Mouse (Mus musculus) forebrain, postnatal 0 days (tissue): Measurements from ENCODE around the gene Klhdc7a. TPM values are rescaled to one million over a fixed set of nuclear protein-coding genes. Genes with fewer than 3 reads are reported as not detected.
A peak's percentile ranks its signal among the peaks of the same experiment; 100 is the strongest.

Experiments
- ATAC-seq: fragments of 200-750 bp; cut with Nextera tagmentation; 2 replicates; pipeline ENCODE4 v1.8.0; 2017; ENCODE audit warnings: mild to moderate bottlenecking, moderate library complexity
- DNase-seq: peaks from one replicate; pipeline ENCODE4 v3.0.0-alpha.2; 2015
- H3K27ac ChIP-seq: fragments of 300-500 bp; sonication (generic); 2 replicates; pipeline ENCODE4 v1.5.1; 2014; ENCODE audit warnings: low read depth, mild to moderate bottlenecking, antibody characterized with exemption, low read length, moderate library complexity, mixed read lengths
- H3K27me3 ChIP-seq: fragments of 300-500 bp; sonication (generic); 2 replicates; pipeline ENCODE4 v1.6.1; 2014; ENCODE audit warnings: mild to moderate bottlenecking, low read length, mixed read lengths; ENCODE audit not compliant: insufficient read depth
- H3K36me3 ChIP-seq: fragments of 300-500 bp; sonication (generic); 2 replicates; pipeline ENCODE4 v1.6.1; 2014; ENCODE audit warnings: mild to moderate bottlenecking, moderate library complexity; ENCODE audit not compliant: insufficient read depth
- H3K4me1 ChIP-seq: fragments of 300-500 bp; sonication (generic); 2 replicates; pipeline ENCODE4 v1.6.1; 2014; ENCODE audit warnings: antibody characterized with exemption; ENCODE audit not compliant: insufficient read depth
- H3K4me2 ChIP-seq: fragments of 300-500 bp; sonication (generic); 2 replicates; pipeline ENCODE4 v1.6.1; 2014; ENCODE audit warnings: low read depth, mild to moderate bottlenecking, moderate library complexity
- H3K4me3 ChIP-seq: fragments of 300-500 bp; sonication (generic); 2 replicates; pipeline ENCODE4 v1.5.1; 2014; ENCODE audit warnings: low read depth, low read length, mixed read lengths
- H3K9ac ChIP-seq: fragments of 300-500 bp; sonication (generic); 2 replicates; pipeline ENCODE4 v1.6.1; 2014; ENCODE audit warnings: mild to moderate bottlenecking
- H3K9me3 ChIP-seq: fragments of 300-500 bp; sonication (generic); 2 replicates; pipeline ENCODE4 v1.6.1; 2016; ENCODE audit warnings: low read length
- CTCF ChIP-seq: sonication (generic); IDR thresholded peaks from 2 replicates; pipeline ENCODE4 v1.5.1; 2016; ENCODE audit warnings: antibody characterized with exemption, control low read depth, low read depth
- WGBS: fragments of 180-500 bp; shearing (Covaris S2); extraction: QIAGEN DNeasy Blood & Tissue Kit; methylation state at CpG from one replicate; pipeline ENCODE4 v1.1.7; 2014; 5-methylcytosine and 5-hydroxymethylcytosine counted together
- polyA plus RNA-seq: library from polyadenylated mRNA; unstranded; fragments of >200 nt; fragmentation: Nextera tagmentation; extraction: Ambion mirVana; gene quantifications from 2 replicates; pipeline ENCODE4 v1.2.1, GENCODE M21; 2015
- total RNA-seq: library from RNA; depleted of rRNA; stranded (reverse); fragments of >200 nt; gene quantifications from 2 replicates; pipeline ENCODE4 v1.2.3, GENCODE M21; 2014; rRNA removed

The Klhdc7a gene
- total RNA-seq = 0.92 and 1.0 TPM in 2 replicates
- polyA plus RNA-seq = 0.19 and 0.27 TPM in 2 replicates

- no peak within 1 kb of the TSS for H3K27ac ChIP-seq
- peak; percentile 37 for DNase-seq
- no peaks in the 10 kb centered on the region for H3K9me3 ChIP-seq
- TF ChIP-seq CTCF = no peak
- H3K4me2 ChIP-seq = no peak within 1 kb of the TSS
- H3K9ac ChIP-seq = no peak within 1 kb of the TSS
- no peaks in the 10 kb centered on the region for H3K36me3 ChIP-seq
- no peaks in the 10 kb centered on the region for H3K4me1 ChIP-seq
- H3K4me3 ChIP-seq = no peak within 1 kb of the TSS
- H3K27me3 ChIP-seq = no peaks in the 10 kb centered on the region
- WGBS = 32% methylated on average over 4 of the region's 4 CpGs
- peak; percentile 55 for ATAC-seq
Measured at GRCm38 (mm10) chr4:139967922-139968321, at the start of gene Klhdc7a. Gene Klhdc7a, minus strand, starts transcription at chr4:139968026.

DNA sequence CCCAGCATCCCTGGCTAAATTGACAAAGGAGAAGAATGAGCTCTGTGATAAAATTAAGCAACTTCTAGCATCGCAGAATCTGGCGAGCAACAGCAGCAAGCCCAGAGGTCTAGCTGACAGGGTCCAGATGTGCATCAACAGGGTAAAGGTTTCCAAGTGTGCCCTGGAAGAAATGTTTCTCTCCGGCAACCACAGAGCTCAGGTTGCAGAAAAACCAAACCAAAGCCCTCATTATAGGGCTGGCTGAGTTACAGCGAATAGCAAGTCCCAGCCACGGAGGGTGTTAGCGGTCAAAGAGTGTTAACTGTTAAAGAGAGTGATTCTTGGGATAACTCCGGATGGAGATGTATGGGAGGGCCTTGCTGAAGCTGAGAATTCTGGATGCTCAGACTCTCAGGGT lies 48.1 kb upstream of the Klhdc7a start:
- H3K4me2 ChIP-seq = no peak overlapping the region
- no peak overlapping the region for H3K9ac ChIP-seq
- no peak for TF ChIP-seq CTCF
- H3K27ac ChIP-seq = no peak overlapping the region
- ATAC-seq (no peak), DNase-seq (no peak)
- H3K27me3 ChIP-seq = no peaks in the 10 kb centered on the region
- H3K36me3 ChIP-seq = no peaks in the 10 kb centered on the region
- H3K9me3 ChIP-seq = no peaks in the 10 kb centered on the region
- whole genome bisulfite sequencing = 70% methylated on average over 7 of the region's 7 CpGs
- H3K4me3 ChIP-seq = no peak overlapping the region
- H3K4me1 ChIP-seq = no peaks in the 10 kb centered on the region

DNA sequence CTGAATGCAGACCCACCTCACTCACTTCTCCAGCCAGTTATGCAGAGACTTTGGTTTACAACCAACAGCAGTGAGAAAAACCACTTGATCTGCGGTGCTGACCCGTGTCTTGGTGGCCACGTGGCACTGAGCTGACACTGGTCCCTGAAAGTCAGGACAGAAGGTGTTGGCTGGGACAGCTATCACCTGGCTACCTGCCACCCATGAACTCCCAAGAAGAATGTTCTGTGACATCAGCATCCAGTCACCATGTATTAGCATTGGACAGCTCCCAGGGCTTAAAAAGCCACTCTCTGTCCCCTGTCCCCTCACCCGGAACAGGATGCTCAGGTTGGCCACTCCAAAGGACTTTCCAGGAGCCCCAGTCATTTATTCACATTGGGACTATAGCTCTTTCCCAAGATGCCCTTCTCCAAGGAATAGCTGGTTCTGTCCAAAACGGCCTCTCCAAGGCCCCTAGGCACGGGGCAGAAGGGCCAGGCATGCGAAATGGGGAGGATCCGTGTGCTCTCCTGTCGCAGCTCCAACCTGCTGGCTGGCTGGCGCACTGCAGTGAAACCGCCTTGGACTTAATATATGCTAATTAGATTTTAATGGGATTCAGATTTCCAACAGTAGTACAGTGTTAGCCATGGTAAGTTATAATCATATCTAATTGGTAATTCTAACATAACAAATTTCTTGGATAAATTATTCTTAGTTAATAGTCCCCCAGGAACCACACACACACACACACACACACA lies 43.1 kb upstream of the Klhdc7a start:
- 38% methylated on average over 11 of the region's 11 CpGs for WGBS
- TF ChIP-seq CTCF = peak; percentile 53
- H3K4me2 ChIP-seq = no peak overlapping the region
- peak; percentile 75 for DNase-seq
- H3K9me3 ChIP-seq = no peaks in the 10 kb centered on the region
- H3K27me3 ChIP-seq = no peaks in the 10 kb centered on the region
- no peaks in the 10 kb centered on the region for H3K4me1 ChIP-seq
- ATAC-seq = peak; percentile 96
- H3K4me3 ChIP-seq = no peak overlapping the region
- no peak overlapping the region for H3K9ac ChIP-seq
- H3K36me3 ChIP-seq = no peaks in the 10 kb centered on the region
- H3K27ac ChIP-seq = no peak overlapping the region

- 23% methylated on average over 5 of the region's 5 CpGs for WGBS
- H3K36me3 ChIP-seq = no peaks in the 10 kb centered on the region
Measured at GRCm38 (mm10) chr4:140004932-140005331, 37.1 kb upstream of the Klhdc7a start.

GRCm38 (mm10) chr4:140004170-140004569 lies 36.3 kb upstream of the Klhdc7a start:
- H3K27ac ChIP-seq = no peak overlapping the region
- H3K4me1 ChIP-seq = peaks cover 5% of the 10 kb centered on the region
- no peaks in the 10 kb centered on the region for H3K9me3 ChIP-seq
- H3K36me3 ChIP-seq = no peaks in the 10 kb centered on the region
- ATAC-seq (peak; percentile 76), DNase-seq (no peak)
- WGBS = 28% methylated on average over 12 of the region's 12 CpGs
- peak overlapping the region; percentile 24; the same call in 1 of the 2 replicates for H3K4me2 ChIP-seq
- H3K27me3 ChIP-seq = no peaks in the 10 kb centered on the region; the same call in 1 of the 2 replicates
- no peak overlapping the region for H3K4me3 ChIP-seq
- H3K9ac ChIP-seq = no peak overlapping the region
- no peak for TF ChIP-seq CTCF

More at GRCm38 (mm10) chr4:140004932-140005331, 37.1 kb upstream of the Klhdc7a start:
- Histone ChIP-seq H3K9me3 (no peaks in the 10 kb centered on the region), H3K27ac (no peak overlapping the region), H3K9ac (0 out of 2 replicates have a peak overlapping the region, but pooled peaks have one; percentile 14), H3K4me2 (0 out of 2 replicates have a peak overlapping the region, but pooled peaks have one; percentile 24), H3K4me1 (peaks cover 5% of the 10 kb centered on the region), H3K27me3 (no peaks in the 10 kb centered on the region; the same call in 1 of the 2 replicates), H3K4me3 (no peak overlapping the region)
- no peak for TF ChIP-seq CTCF
- DNase-seq (no peak), ATAC-seq (no peak)

- no peak for TF ChIP-seq CTCF
- H3K27me3 ChIP-seq = no peaks in the 10 kb centered on the region; the same call in 1 of the 2 replicates
- H3K9me3 ChIP-seq = no peaks in the 10 kb centered on the region
- DNase-seq (no peak), ATAC-seq (no peak)
- no peak overlapping the region for H3K9ac ChIP-seq
- no peaks in the 10 kb centered on the region for H3K36me3 ChIP-seq
- WGBS = 10% methylated on average over 12 of the region's 12 CpGs
- H3K4me3 ChIP-seq = no peak overlapping the region
- no peak overlapping the region for H3K27ac ChIP-seq
- H3K4me1 ChIP-seq = peaks cover 5% of the 10 kb centered on the region
- no peak overlapping the region for H3K4me2 ChIP-seq
Measured at GRCm38 (mm10) chr4:140002069-140002468, 34.2 kb upstream of the Klhdc7a start.

- no peak for ATAC-seq
- Histone ChIP-seq H3K9me3 (no peaks in the 10 kb centered on the region), H3K36me3 (no peaks in the 10 kb centered on the region), H3K4me2 (no peak overlapping the region), H3K27me3 (no peaks in the 10 kb centered on the region; the same call in 1 of the 2 replicates), H3K4me1 (peaks cover 5% of the 10 kb centered on the region), H3K27ac (no peak overlapping the region), H3K9ac (no peak overlapping the region), H3K4me3 (no peak overlapping the region)
- 94% methylated on average over 5 of the region's 5 CpGs for WGBS
- TF ChIP-seq CTCF = no peak
- DNase-seq = no peak
Measured at GRCm38 (mm10) chr4:140000911-140001310, 33.1 kb upstream of the Klhdc7a start.
